Mouse (Mus musculus) liver, embryonic 12.5 days (tissue): ENCODE measurements around the gene Krt34. TPM values are rescaled to one million over a fixed set of nuclear protein-coding genes. Genes with fewer than 3 reads are reported as not detected.

ENCODE experiments used
- ATAC-seq: fragments of 200-750 bp; cut with Nextera tagmentation; 2 replicates; pipeline ENCODE4 v1.8.0; 2017; ENCODE audit warnings: moderate number of reproducible peaks, mild to moderate bottlenecking, moderate library complexity
- H3K27ac ChIP-seq: fragments of 300-500 bp; sonication (generic); 2 replicates; pipeline ENCODE4 v1.5.1; 2016; ENCODE audit warnings: mild to moderate bottlenecking
- H3K27me3 ChIP-seq: fragments of 300-500 bp; sonication (generic); replicated peaks from 2 replicates; pipeline ENCODE4 v1.6.1; 2016; ENCODE audit warnings: mild to moderate bottlenecking, moderate library complexity
- H3K36me3 ChIP-seq: fragments of 300-500 bp; sonication (generic); 2 replicates; pipeline ENCODE4 v1.6.1; 2016; ENCODE audit warnings: mild to moderate bottlenecking, moderate library complexity
- H3K4me1 ChIP-seq: fragments of 300-500 bp; sonication (generic); 2 replicates; pipeline ENCODE4 v1.6.1; 2016
- H3K4me2 ChIP-seq: fragments of 300-500 bp; sonication (generic); 2 replicates; pipeline ENCODE4 v1.6.1; 2016; ENCODE audit warnings: mild to moderate bottlenecking, moderate library complexity
- H3K4me3 ChIP-seq: fragments of 300-500 bp; sonication (generic); 2 replicates; pipeline ENCODE4 v1.5.1; 2016; ENCODE audit warnings: mild to moderate bottlenecking, moderate library complexity
- H3K9ac ChIP-seq: fragments of 300-500 bp; sonication (generic); 2 replicates; pipeline ENCODE4 v1.6.1; 2016; ENCODE audit warnings: mild to moderate bottlenecking, moderate library complexity
- H3K9me3 ChIP-seq: fragments of 300-500 bp; sonication (generic); replicated peaks from 2 replicates; pipeline ENCODE4 v1.6.1; 2016; ENCODE audit warnings: mild to moderate bottlenecking, moderate library complexity
- WGBS: fragments of 180-500 bp; shearing (Covaris S2); methylation state at CpG from one replicate; pipeline ENCODE4 v1.1.7; 2016; ENCODE audit not compliant: insufficient replicate concordance; 5-methylcytosine and 5-hydroxymethylcytosine counted together
- polyA plus RNA-seq: library from polyadenylated mRNA; unstranded; fragments of >200 nt; fragmentation: Nextera tagmentation; extraction: Ambion mirVana; gene quantifications from 2 replicates; pipeline ENCODE4 v1.2.1, GENCODE M21; 2016

Krt34 gene
- polyA plus RNA-seq, 1 experiment from 2014 or later: not detected

GRCm38 (mm10) chr11:100029768-100030167, 11.6 kb downstream of the Krt34 start, which contains the start of gene Krt33b:
TSS of gene Krt33b (minus strand) at chr11:100029868.
- no peaks in the 10 kb centered on the region for H3K9me3 ChIP-seq
- H3K27me3 ChIP-seq: no peaks in the 10 kb centered on the region
- no peaks in the 10 kb centered on the region for H3K36me3 ChIP-seq
- H3K9ac ChIP-seq: no peak within 1 kb of the TSS
- H3K27ac ChIP-seq: no peak within 1 kb of the TSS
- H3K4me1 ChIP-seq: no peaks in the 10 kb centered on the region
- H3K4me2 ChIP-seq: no peak within 1 kb of the TSS
- WGBS: 73% methylated on average over 6 of the region's 6 CpGs
- no peak within 1 kb of the TSS for H3K4me3 ChIP-seq
- no peak for ATAC-seq

DNA sequence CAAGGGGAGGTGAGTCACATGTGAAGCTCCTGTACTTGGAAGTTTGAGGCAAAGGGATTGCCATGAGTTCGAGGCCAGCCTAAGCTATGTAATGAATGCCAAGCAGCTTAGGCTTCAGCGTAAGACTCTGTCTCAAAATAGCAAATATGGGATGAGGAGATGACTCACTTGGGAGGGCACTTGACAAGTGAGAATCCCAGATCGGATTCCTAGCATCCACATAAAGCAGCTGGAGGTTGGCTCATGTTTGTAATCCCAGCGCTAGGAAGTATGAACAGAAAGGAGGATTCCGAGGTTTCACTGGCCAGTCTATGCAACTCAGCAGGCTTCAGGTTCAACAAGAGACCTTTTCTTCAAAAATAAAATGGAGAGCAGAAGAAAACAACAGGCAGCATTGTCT, 19.9 kb downstream of the Krt34 start:
- Histone ChIP-seq H3K27ac (no peak overlapping the region), H3K4me2 (no peak overlapping the region), H3K36me3 (no peaks in the 10 kb centered on the region), H3K9me3 (no peaks in the 10 kb centered on the region), H3K4me3 (no peak overlapping the region), H3K9ac (no peak overlapping the region), H3K4me1 (no peaks in the 10 kb centered on the region), H3K27me3 (no peaks in the 10 kb centered on the region)
- ATAC-seq: no peak
- 70% methylated on average over 5 of the region's 5 CpGs for WGBS

GRCm38 (mm10) chr11:100019466-100019865, 21.9 kb downstream of the Krt34 start:
- Histone ChIP-seq H3K4me1 (no peaks in the 10 kb centered on the region), H3K9ac (no peak overlapping the region), H3K36me3 (no peaks in the 10 kb centered on the region), H3K27ac (no peak overlapping the region), H3K4me3 (no peak overlapping the region), H3K4me2 (no peak overlapping the region), H3K27me3 (no peaks in the 10 kb centered on the region), H3K9me3 (no peaks in the 10 kb centered on the region)
- ATAC-seq: no peak
- WGBS: 57% methylated on average over 1 of the region's 1 CpGs

- no peak for ATAC-seq
- no peaks in the 10 kb centered on the region for H3K4me1 ChIP-seq
- no peaks in the 10 kb centered on the region for H3K9me3 ChIP-seq
- H3K4me3 ChIP-seq: no peak within 1 kb of the TSS
- H3K9ac ChIP-seq: no peak within 1 kb of the TSS
- no peak within 1 kb of the TSS for H3K27ac ChIP-seq
- WGBS: 54% methylated on average over 3 of the region's 4 CpGs
- no peaks in the 10 kb centered on the region for H3K27me3 ChIP-seq
- H3K4me2 ChIP-seq: no peak within 1 kb of the TSS
- no peaks in the 10 kb centered on the region for H3K36me3 ChIP-seq
Observed at GRCm38 (mm10) chr11:100016112-100016511, 25.2 kb downstream of the Krt34 start, which contains the start of gene Krt33a. TSS of gene Krt33a (minus strand) at chr11:100016212.

DNA sequence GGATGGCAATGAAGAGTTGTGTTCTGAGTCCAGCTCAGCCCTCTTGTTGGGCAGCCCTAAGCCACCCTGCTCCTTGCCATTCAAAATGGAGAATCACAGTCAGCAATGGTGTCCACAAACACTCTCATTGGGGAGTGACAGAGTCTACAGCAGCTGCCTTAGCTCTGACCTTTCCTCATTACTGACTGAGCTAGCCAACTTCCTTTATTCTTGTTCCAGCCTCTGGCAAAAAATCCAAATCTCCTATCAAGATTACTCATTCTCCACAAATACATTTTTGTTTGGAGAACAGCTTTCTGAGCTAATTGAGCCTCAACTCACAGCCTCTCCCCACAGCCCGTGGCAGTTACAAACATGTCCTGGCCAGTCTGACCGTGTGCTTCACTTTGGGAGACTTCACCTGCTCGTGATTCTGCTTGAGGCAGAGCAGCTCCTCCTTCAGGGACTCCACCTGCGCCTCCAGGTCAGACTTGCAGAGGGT, 27.6 kb downstream of the Krt34 start:
- no peak for ATAC-seq

GRCm38 (mm10) chr11:100010682-100011081, 30.7 kb downstream of the Krt34 start:
- Histone ChIP-seq H3K27me3 (no peaks in the 10 kb centered on the region), H3K4me1 (no peaks in the 10 kb centered on the region), H3K9me3 (no peaks in the 10 kb centered on the region), H3K36me3 (no peaks in the 10 kb centered on the region), H3K4me3 (no peak overlapping the region), H3K4me2 (no peak overlapping the region), H3K27ac (no peak overlapping the region), H3K9ac (no peak overlapping the region)
- ATAC-seq: no peak
- 60% methylated on average over 5 of the region's 5 CpGs for WGBS

More for the DNA sequence above, 27.6 kb downstream of the Krt34 start:
- WGBS: 48% methylated on average over 4 of the region's 4 CpGs
- Histone ChIP-seq H3K4me1 (no peaks in the 10 kb centered on the region), H3K4me3 (no peak overlapping the region), H3K4me2 (no peak overlapping the region), H3K9me3 (no peaks in the 10 kb centered on the region), H3K27ac (no peak overlapping the region), H3K9ac (no peak overlapping the region), H3K36me3 (no peaks in the 10 kb centered on the region), H3K27me3 (no peaks in the 10 kb centered on the region)

GRCm38 (mm10) chr11:100008336-100008735, 33.0 kb downstream of the Krt34 start:
- no peak for ATAC-seq
- no peaks in the 10 kb centered on the region for H3K36me3 ChIP-seq
- no peaks in the 10 kb centered on the region for H3K27me3 ChIP-seq
- H3K9me3 ChIP-seq: no peaks in the 10 kb centered on the region
- no peak overlapping the region for H3K27ac ChIP-seq
- WGBS: 68% methylated on average over 5 of the region's 5 CpGs
- H3K9ac ChIP-seq: no peak overlapping the region
- no peaks in the 10 kb centered on the region for H3K4me1 ChIP-seq
- no peak overlapping the region for H3K4me2 ChIP-seq
- no peak overlapping the region for H3K4me3 ChIP-seq

DNA sequence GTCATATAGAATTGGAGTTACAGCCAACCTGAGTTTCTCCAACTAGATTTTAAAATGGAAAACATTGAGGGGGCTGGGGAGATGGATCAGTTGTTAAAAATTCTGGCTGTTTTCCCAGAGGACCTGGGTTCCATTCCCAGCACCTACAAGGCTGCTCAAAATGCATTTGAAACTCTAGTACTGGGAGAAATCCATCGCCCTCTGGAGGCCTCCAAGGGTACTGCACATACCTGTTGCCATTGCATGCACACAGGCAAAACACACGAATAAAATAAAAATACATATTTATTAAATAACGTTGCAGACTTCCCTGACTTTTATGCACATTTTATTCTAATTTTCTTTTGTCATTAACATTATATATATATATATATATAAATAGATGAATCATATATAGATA, 34.7 kb downstream of the Krt34 start:
- Histone ChIP-seq H3K4me1 (no peaks in the 10 kb centered on the region), H3K9me3 (no peaks in the 10 kb centered on the region), H3K36me3 (no peaks in the 10 kb centered on the region), H3K27me3 (no peaks in the 10 kb centered on the region), H3K9ac (no peak overlapping the region), H3K27ac (no peak overlapping the region), H3K4me3 (no peak overlapping the region), H3K4me2 (no peak overlapping the region)
- no peak for ATAC-seq
- WGBS: 48% methylated on average over 3 of the region's 3 CpGs

DNA sequence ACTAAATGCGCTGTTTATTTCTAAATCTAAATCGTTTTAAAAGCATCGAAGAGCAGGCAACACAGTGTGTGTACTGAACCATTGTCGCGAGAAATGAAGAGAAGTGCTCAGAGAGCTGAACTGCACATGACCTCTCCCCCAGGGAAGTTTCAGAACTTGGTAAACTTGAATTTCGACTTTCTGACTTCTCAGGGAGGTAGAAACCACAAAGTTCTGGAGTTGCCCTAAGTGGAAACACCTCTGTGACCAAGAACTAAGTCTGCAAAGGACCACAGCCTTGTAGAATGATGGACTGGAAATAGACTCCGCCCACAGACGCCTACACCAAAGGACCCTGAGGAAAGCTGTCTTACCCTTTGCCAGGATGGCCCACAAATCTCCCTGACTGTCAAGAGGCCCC, 35.4 kb downstream of the Krt34 start:
- Histone ChIP-seq H3K27ac (no peak overlapping the region), H3K36me3 (no peaks in the 10 kb centered on the region), H3K9ac (no peak overlapping the region), H3K4me2 (no peak overlapping the region), H3K4me3 (no peak overlapping the region), H3K27me3 (no peaks in the 10 kb centered on the region), H3K9me3 (no peaks in the 10 kb centered on the region), H3K4me1 (no peaks in the 10 kb centered on the region)
- WGBS: 72% methylated on average over 8 of the region's 8 CpGs
- no peak for ATAC-seq

DNA sequence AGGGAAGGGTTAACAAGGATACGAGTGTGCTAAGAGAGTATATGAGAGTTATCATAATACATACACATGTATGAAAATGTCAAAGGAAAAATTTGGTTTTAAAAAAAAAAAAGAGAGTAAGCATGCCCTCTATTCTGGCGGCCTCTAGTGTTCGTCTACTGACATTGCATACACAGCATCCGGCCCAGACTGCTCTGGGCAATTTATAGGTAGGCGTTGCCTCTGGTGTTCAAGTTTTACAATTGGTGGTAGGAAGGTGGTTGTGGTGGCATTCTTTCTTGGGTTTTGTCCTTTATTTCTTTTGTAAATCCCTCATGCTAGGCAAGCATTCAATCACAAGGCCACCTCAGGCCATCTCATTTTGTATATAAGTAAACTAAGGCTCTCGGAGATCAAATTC, 36.5 kb downstream of the Krt34 start:
- Histone ChIP-seq H3K4me2 (no peak overlapping the region), H3K36me3 (no peaks in the 10 kb centered on the region), H3K27me3 (no peaks in the 10 kb centered on the region), H3K9me3 (no peaks in the 10 kb centered on the region), H3K9ac (no peak overlapping the region), H3K4me3 (no peak overlapping the region), H3K27ac (no peak overlapping the region), H3K4me1 (no peaks in the 10 kb centered on the region)
- ATAC-seq: no peak
- WGBS: 23% methylated on average over 6 of the region's 6 CpGs

GRCm38 (mm10) chr11:99999091-99999490, 42.3 kb downstream of the Krt34 start:
- Histone ChIP-seq H3K4me1 (no peaks in the 10 kb centered on the region), H3K9me3 (no peaks in the 10 kb centered on the region), H3K4me2 (no peak overlapping the region), H3K36me3 (no peaks in the 10 kb centered on the region), H3K9ac (no peak overlapping the region), H3K27me3 (peaks cover 7% of the 10 kb centered on the region), H3K27ac (no peak overlapping the region), H3K4me3 (no peak overlapping the region)
- 70% methylated on average over 7 of the region's 7 CpGs for WGBS
- ATAC-seq: no peak

- H3K4me2 ChIP-seq: no peak overlapping the region
Observed at GRCm38 (mm10) chr11:99994384-99994661, 47.0 kb downstream of the Krt34 start.

DNA sequence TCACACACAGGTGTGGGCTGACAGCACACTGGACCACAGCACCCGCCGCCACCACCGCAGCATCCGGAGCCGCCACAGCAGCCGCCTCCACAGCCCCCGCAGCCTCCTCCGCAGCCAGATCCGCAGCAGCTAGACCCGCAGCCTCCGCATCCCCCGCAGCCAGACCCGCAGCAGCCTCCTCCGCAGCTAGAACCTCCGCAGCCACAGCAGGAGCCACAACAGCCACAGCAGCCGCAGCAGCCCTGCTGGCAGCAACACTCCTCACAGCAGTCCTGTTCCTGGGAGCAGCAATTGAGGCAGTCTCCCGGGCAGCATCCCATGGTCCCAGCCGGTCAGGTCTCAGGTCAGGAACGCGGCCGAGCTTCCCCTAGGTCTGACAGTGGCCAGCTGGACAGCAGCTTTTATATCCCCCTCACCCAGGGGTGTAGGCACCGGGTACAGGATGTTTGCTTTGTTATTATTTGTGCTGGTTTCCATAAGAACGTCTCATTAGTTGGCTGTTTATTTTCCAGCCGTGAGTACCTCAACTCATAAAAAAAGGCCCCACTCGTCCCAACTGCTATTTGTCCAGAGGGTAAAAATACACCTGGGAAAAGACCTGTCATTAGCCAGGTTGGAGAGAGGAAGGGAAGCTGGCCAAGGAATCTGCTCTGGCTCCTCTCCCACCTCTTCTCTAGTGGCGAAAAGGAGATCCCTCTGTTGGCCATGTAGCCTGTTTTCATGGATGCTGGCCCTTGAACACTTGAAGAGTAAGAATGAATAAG, 47.6 kb downstream of the Krt34 start, which contains the start of gene Krtap17-1:
Krtap17-1 (minus strand) TSS at position 375 of the 764 bp plus-strand sequence.
- H3K4me2 ChIP-seq: no peak within 1 kb of the TSS
- no peak within 1 kb of the TSS for H3K9ac ChIP-seq
- peaks cover 23% of the 10 kb centered on the region for H3K27me3 ChIP-seq
- WGBS: 28% methylated on average over 26 of the region's 26 CpGs
- no peaks in the 10 kb centered on the region for H3K36me3 ChIP-seq
- no peak within 1 kb of the TSS for H3K27ac ChIP-seq
- H3K9me3 ChIP-seq: no peaks in the 10 kb centered on the region
- ATAC-seq: no peak
- H3K4me3 ChIP-seq: no peak within 1 kb of the TSS
- no peaks in the 10 kb centered on the region for H3K4me1 ChIP-seq

More at GRCm38 (mm10) chr11:99994384-99994661, 47.0 kb downstream of the Krt34 start:
- 46% methylated on average over 4 of the region's 4 CpGs for WGBS
- no peaks in the 10 kb centered on the region for H3K36me3 ChIP-seq
- no peaks in the 10 kb centered on the region for H3K9me3 ChIP-seq
- H3K27ac ChIP-seq: no peak overlapping the region
- H3K27me3 ChIP-seq: peaks cover 23% of the 10 kb centered on the region
- H3K4me1 ChIP-seq: no peaks in the 10 kb centered on the region
- no peak overlapping the region for H3K4me3 ChIP-seq
- no peak overlapping the region for H3K9ac ChIP-seq
- no peak for ATAC-seq
